Mouse (Mus musculus) erythroblast, adult 5-6 weeks (primary cell): ENCODE measurements around the gene Ubl4b. TPM values are rescaled to one million over a fixed set of nuclear protein-coding genes. Genes with fewer than 3 reads are reported as not detected.
A peak's percentile ranks its signal among the peaks of the same experiment; 100 is the strongest.

Source experiments
- ATAC-seq: replicated peaks from 2 replicates; pipeline ENCODE4 v1.8.0; 2016; ENCODE audit warnings: moderate number of reproducible peaks, mild to moderate bottlenecking, moderate TSS enrichment, inconsistent platforms; ENCODE audit not compliant: poor library complexity, low FRiP score, severe bottlenecking
- total RNA-seq, 2 experiments: library from RNA; stranded (forward) in 1 of 2; stranded (reverse) in 1 of 2; fragments of 150-400 nt in 1 of 2; fragments of 200-764, 138-1000 nt in 1 of 2; gene quantifications; 2 replicates each; pipeline versions ENCODE4 v1.2.3 to v1.2.4; 2015 to 2017; ENCODE audit warnings: low replicate concordance in 2 of 2

Gene Ubl4b
- total RNA-seq, 2 experiments from 2014 or later: not detected

DNA sequence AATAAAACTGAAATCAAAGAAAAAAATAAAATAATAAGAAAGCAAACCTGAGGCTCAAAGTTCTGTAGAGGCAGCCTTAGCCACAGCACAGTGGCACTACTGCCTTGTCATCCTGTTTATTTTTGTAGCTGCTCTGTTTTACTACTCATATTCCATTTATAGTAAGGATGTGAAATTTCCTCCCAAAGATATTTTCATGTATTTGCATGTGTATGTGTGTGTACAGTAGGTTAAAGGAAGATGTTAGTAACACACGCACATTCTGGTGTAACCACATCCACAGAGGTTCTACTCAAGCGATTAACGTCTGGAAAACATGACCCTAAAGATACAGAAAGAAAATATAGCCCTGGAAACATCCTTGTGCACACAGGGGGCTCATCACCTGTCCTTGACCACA, 21.9 kb upstream of the Ubl4b start:
- ATAC-seq: no peak

DNA sequence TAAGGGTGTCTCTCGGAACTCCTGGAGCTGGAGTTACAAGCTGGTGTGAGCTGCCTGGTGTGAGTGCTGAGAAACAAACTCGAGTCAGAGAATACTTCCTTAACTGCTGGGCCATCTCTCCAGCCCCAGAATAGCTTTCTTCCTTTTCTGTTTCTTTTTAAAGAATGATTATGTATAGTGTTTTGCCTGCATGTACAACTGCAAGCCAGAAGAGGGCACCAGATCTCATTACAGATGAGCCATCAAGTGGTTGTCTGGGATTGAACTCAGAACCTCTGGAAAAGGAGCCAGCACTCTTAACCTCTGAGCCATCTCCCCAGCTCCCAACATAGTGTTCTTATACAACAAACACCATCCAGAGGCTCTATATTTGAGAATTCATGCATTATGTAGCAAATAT, 16.3 kb upstream of the Ubl4b start:
- ATAC-seq: no peak

DNA sequence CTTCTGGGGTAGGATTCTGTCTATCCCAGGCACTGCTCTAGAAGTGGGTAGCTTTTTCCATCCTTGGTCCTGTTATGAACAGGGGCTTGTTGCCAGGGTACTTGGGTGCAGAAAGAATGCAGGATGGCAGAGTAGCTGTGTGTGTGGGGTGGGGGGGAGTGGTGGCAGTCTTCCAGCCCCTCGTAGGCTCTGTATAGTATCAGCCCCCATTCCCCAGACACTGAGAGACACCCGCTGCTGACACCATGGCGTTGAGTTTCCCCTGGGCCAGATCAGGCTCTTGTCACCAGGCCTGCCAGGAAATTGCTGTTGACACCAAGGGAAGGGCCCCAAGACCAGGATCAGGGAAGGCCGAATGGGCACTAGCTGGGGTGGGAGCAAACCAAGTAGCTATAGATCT, 13.8 kb upstream of the Ubl4b start:
- ATAC-seq: no peak

DNA sequence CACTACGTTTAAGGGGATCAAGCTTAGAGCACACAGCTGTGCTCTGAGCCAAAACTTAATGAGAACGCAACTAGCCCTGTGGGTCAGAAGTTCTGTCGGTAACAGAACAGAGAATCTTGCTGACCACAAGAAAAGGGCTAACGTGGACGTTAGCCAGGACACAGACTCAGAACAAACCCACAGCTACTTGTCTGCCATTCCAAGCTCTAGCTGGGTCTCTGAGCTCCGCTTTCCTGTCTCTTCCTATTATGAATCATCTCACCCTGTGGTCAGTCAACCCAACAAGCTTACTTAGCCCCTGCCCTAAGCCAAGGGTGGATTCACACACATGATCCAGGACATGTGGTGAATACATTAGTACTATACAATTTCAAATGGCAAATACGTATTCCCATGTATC, 12.9 kb upstream of the Ubl4b start:
- no peak for ATAC-seq

DNA sequence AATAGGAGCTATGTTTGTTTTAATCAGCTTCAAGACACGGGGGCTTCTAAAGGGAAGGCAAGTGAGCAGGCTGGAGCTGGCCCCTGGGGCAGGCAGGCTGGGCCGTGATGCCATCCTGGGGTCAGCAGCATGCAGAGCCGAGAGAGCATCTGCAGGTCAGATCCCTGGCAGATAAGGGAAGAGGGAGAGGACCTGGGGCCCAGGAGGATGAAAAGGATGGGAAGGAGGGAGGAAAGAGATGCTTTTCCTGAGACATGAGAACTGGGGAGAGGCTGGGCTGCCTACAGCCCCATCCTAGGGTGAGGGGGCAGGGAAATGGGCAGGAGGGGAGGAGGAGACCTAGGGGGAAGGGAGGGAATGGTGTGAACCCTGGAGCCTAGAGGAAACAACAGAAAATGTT, 10.5 kb upstream of the Ubl4b start:
- no peak for ATAC-seq

DNA sequence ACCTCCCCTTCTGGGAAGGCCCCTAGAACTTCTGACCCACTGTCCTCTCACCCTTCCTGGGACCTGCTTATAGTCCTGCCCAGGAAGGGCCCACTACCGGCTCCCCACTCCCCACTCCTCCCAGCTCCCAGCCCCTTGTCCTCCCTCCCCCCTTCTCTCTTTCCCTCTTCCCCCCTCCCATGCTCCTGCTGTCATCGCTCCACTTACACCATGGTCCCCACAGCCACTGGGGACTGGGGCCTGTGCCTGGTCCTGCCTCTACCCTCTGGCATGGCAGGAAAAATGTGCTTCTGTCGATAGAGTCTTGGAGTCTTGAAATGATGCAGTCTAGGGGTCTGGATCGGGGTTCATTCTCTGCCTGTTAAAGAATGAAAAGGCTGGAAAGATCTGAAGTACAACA, 9.0 kb upstream of the Ubl4b start:
- no peak for ATAC-seq

DNA sequence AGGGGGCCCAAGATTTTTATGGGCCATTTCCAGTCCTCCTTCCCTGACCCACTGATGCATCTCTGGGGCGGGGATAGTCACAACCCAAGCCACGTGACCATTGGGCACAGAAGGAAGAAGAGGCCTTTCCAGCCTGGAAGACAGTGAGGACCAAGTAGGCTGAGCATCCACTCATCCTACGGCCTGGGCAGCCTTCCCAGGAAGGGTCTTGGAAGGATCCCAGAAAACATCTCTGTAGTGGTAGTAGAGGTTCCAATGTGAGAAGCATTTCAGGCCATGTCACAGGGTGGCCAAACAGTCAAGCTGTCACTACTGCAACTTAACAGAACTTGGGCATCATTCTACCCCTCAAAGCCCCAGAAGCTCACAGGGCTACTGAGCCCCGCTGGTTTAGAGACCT, 7.7 kb upstream of the Ubl4b start:
- no peak for ATAC-seq

DNA sequence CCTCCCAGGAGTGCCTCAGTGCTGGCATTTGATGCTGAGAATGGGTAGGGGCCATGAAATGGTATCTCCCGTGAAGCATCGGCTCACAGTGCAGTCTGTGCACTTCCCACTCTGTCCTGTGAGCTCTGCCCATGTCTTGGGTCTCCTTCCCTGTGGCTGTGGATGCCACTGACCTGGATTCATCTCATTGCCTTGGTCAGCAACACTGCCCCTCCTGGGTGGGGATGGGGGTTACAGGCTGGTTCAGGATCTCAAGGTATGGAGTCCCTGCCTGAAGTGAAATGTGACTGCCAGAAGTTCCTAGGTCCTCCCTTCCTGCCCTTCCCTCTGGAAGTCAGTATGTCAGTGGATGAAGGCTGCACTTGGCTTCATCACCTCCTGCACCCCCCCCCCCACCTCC, 7.2 kb upstream of the Ubl4b start:
- ATAC-seq: no peak

DNA sequence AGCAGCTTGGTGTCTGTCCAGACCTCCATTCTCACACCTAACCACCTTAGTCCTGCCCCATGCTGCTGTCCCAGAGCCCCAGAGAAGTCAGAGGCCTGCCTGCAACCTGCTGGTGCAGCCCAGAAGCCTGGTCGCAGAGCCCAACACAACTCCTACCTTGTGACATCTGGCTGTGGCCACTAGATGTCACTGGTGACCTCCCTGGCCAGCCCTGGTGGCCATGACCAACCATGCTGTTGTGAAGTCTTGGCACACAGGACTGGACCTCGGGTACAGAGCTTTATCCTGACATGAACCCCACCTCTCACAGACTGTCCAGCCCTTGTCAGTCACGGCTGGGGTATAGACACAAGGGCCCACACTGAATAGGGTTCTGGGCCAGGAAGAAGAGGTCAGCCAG, 4.3 kb upstream of the Ubl4b start:
- ATAC-seq: peak; percentile 53; the same call in 1 of the 2 replicates

DNA sequence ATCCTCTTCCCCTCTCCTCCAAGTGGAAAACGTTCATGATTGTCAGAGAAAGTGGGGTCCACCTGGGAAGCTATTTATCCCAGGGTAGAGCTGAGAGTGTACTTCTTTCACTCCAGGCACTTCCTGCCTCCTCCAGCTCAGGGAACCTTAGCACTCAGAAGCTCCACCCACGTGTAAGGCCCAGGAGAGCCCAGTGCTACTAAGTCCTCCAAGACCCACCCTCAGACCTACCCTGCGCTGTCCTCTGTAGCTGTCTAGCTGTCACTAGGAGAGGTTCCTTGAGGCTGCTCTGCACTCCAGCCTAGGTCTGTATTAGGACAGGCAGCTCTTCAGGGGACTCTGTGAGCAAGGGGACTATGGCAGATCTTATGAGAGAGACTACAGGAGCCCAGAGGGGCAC, 3.9 kb upstream of the Ubl4b start:
- no peak for ATAC-seq

DNA sequence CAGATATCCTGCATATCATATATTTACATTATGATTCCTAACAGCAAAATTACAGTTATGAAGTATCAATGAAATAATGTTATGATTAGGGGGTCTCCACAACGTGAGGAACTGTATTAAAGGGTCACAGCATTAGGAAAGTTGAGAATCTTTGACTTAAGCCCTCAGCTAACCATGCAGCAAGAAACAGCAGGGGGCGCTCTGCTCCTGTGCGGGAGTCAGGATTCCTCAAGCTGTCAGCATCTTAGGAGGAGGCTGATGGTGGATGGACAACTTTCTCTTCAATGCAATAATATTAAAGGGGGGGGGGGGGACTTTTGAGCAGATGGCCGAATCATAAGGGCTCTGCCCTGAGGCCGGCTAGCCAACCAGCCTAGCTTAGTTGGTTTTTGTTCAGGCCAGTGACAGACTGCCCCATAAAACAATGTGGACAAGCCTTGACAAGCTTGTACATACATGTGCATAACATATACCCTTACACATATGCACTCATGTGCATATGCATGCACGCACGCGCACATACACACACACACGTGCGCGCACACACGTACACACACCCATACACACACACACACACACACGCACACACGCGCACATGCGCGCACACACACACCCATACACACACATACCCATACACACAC, 4.3 kb downstream of the Ubl4b start:
- no peak for ATAC-seq

DNA sequence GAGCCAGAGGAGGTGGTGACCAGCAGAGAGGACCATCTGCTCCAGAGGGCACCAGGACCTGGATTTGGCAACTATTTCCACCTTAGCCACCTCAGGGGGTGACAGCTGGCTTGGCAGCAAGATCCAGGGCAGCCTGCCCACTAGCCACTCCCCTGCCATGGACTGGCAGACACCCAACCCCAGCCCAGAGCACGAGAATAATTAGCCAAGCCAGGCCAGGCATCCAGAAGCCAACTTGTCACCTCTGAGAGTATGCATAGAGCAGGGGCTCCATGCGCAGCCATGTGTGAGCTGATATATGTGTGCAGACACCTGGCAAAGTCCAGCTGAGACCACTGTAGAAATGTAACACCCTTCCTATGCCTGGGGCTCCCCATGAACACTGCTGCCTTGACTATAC, 7.9 kb downstream of the Ubl4b start:
- no peak for ATAC-seq

DNA sequence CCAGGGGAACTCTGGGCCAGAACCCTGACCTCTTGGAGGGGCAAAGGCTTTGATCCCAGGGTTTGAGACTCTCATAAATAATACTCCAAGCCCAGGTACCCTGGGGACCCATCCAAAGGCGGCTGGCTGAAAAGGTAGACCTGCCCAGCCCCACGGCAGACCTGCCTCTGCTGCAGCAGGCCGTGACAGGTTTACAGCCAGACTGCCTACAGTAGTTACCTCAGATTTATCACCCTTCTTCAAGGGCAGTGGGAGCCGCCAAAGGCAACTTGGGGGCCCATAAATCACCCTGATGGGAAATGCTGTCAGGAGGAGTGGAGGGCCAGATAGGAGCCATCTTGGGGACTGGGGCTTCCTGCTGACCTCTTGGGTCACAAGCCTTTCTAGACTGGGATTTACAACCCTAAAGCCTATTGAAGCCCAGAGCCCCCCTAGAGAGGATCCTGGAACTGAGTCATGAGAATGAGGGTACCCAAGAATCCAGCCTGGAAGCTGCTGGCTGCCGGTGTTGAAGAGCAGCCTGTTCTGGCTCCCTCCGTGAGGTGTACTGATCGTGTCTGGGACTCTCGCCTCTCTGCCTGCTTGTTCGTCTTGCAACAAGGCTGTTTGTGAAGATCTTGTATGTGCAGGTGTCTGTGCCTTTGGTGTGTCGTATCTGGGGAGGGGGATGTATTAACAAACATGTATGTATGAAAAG, 9.0 kb downstream of the Ubl4b start:
- no peak for ATAC-seq

DNA sequence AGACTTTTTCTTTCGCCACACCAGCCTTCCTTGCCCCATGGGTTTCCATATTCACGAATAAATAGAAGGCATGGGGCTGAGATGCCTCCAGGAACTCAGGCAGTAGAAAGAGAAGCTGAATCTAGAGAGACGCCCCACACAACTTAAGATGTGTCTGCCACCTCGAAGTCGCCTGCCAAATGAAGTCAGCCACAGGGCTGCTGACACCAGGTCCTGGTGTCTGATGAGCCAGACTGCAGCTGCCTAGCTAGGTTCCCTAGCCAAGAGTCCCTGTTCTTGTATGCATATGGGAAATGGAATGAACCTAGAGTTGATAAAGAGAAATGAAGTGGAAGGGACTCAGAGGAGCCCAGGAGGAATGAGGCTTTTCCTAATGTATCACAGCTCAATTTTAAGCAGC, 9.6 kb downstream of the Ubl4b start:
- ATAC-seq: no peak

DNA sequence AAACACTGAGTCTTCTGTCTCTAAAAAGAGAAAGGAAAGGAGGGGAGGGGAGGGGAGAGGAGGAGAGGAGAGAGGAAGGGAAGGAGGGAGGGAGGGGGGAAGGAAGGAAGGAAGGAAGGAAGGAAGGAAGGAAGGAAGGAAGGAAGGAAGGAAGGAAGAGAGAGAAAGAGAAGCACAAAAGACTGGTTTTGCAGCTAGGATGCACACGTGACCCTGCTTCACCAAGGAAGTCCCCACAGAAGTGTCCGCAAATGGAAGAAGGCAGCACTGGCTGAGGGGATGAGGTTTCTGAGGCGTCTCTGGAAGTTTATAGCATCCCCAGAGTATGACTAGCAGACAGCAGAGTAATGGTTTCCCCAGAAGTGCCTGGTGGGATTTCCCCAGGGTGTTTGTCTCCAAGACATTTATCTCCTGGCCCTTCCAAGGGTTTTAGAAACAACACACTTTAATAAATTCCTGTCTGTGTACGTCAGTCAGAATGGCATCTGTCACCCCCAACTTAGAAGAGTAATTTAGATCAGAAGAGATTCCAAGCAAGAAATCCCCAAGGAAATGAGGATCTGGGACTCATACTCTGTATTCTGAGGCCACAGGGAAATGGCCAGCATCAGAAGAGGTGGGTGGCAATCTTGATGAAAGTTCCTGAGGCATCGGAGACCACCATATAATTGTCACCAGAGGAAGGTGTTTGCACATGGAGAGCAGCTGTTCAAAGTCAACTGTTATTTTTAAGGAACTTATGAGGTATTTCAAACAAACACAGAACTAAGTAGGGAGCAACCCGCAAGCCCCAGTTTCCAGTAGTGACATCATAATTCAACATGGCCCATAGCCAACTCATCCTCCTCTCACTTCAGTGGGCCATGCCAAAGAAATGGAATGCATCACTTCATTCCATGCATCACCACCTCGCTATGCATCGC, 11.5 kb downstream of the Ubl4b start:
- no peak for ATAC-seq

DNA sequence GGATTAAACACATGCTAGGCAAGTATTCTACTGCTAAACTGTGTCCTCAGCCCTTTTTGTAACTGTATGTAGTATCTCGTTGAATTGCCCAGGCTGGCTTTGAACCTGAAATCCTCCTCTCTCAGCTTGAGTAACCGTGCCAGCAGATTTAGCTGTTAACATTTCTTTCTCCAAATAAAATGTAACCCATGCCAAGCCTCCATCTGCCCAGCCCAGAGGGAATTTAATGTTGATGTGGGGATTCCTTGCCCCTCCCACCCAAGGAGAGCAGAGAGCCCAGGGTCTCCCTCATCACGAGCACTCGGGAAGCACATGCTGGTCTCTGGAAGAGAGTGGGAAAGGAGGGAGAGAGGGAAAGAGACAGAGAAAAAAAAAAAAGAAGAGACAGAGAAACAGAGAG, 12.3 kb downstream of the Ubl4b start:
- ATAC-seq: no peak

DNA sequence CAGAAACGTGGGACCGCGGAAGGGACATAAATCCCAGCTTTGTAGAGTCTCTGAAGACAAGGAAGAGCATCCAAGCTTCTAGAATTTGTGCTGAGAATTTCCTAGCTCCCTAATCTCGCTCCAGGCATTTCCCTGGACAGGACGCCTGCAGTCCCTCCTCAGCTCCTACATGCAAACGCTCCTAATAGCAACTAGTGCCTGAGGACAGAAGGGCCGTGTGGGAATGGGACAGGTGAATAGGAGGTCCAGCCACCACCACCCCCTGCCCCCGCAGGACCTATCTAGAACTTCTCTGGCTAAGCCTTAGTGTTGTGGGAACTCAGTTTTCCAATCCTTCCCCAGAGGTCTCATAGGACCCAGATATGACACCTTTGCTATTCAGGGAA, 17.4 kb downstream of the Ubl4b start:
- ATAC-seq: no peak

DNA sequence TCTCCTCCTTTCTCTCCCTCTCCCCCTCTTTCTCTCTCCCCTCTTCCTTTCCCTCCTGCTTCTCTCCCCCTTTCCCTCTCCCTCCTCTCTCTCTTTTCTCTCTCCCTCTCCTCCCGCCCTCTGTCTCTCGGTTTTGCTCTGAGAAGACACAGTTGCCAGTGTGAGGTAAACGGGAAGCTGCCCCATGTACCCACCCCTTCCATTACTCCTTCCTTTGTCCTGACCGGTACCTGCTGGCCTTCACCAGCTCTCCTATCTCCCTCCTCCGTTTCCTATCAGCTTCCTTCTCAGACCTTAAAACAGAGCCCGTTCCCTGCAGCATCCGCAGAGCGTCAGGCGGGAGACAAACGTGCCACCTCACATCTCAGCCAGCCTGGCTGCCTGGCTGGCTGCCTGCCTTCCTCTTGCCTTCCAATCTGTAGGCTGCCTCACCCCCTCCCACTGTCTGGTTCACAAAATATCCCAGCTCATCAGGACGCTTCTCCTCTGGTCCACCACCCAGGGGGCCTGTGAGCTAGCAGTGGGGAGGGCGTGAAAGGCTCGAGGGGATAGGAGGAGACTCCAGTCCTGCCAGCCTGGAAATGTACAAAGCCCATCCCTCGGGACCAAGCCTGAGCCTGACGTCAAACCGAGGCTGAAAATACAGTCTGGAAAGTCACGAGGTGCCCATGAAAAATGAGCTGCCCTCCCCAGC, 17.9 kb downstream of the Ubl4b start:
- no peak for ATAC-seq

DNA sequence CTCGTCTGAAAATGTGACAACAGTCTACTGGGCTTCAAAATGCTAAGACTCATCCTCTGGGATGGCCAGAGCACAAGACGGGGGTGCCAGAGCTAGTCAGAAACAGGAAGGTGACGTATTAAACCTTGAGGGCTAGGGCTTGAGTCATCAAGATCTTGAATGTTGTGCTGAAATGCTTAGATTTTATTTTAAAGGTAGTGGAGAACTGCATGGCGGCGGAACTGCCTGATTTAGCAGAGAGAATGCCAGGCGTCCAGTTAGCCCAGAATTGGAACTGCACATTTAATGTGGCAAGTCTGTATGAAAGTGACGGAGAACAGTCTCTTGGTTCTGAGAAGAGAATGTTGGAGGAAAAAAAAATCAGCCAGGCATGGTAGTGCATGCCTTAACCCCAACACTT, 19.9 kb downstream of the Ubl4b start:
- ATAC-seq: no peak

DNA sequence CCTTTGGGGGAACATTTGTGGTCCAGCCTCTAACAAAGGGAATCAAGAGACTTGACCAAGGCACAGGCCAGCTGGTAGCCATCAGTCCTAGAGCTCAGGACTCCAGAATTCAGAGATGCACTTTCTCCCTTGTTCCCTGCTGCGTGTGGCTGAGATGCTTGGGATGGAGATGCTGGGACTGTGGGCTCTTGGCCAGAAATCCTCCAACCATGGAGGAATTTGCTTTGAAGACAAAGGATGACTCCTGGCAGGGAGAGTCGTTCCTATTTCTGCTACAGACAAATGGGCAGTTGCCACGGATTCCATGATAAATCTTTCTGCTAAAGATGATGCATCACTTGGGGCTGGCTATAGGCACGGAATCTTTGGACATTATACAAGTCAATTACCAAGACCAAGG, 21.3 kb downstream of the Ubl4b start:
- ATAC-seq: no peak
